17 mouse cellular contexts compared by ENCODE assay signal in the genomic region with DNA sequence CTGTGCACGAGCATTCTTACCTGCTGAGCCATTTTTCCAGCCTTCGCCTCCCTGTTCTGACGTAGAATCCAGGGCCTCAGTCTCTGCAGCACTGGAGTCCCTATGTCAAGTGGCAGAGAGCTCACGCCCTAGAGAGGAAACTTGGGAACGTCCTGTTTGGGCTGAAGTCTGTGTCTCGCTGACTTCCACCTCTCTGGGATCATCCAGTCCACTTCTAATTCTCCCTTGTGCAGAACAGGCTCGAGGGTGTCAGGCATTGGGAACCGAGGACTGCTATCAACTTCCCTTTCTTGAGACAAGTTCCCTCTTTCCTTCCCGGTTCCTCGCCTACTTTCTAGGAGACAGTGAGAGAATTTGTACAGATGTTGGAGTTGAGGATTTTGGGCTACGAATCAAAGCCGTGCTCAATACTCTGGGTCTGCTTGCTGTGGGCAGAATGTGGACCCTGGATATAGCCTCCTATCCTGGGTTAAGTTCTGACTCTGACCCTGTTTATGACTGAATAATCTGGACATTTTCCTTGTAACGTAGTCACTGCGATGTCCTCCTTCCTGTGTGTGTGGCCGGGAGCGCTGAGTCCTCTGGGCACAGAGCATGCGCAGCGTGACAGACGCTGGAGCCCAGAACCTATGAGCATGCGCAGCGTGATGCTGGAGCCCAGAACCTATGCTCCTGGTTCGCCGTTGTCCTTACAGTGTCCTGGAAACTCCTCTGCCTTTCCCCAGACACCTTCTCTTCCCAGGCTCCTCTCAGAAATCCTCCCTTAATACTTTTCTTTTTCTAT. TPM values are rescaled to one million over a fixed set of nuclear protein-coding genes. Genes with fewer than 3 reads are reported as not detected.
DNase-seq lines count a peak whose midpoint lies in the region; ATAC-seq and TF ChIP-seq lines count a peak whose summit lies in the region.
"Had no signal": no experiment of that assay in that cellular context is flagged by ENCODE, and none has a peak within 500 bp of the region (broad histone marks: within the 10 kb centered on the region; RNA-seq: fewer than 3 reads in every experiment).

No protein-coding gene starts in this region.

- peaks cover 30% of the 10 kb centered on the region for H3K4me1 ChIP-seq in forebrain, embryonic 12.5 days
- H3K4me1 ChIP-seq in limb, embryonic 10.5 days, result peaks cover 27% of the 10 kb centered on the region
- peaks cover 22% of the 10 kb centered on the region for H3K4me1 ChIP-seq in neural tube, embryonic 15.5 days

- ATAC-seq in forebrain, embryonic 12.5 days (ENCODE audit: low FRiP score), result no peak
- ATAC-seq in neural tube, embryonic 15.5 days (ENCODE audit: low FRiP score), result no peak
- ATAC-seq in monocyte, adult 5-6 weeks (replicated peaks; ENCODE audit: insufficient number of reproducible peaks, low FRiP score, low TSS enrichment, poor library complexity, severe bottlenecking), result no peak
- ATAC-seq: activated CD4-positive, CD25-positive, alpha-beta regulatory T cell, adult 4 months; CD4-positive, CD25-positive, alpha-beta regulatory T cell, adult 4 months had no signal

- H3K36me3 ChIP-seq in forebrain, embryonic 12.5 days (replicated peaks), result no peaks in the 10 kb centered on the region
- H3K36me3 ChIP-seq in limb, embryonic 10.5 days, result no peaks in the 10 kb centered on the region
- no peaks in the 10 kb centered on the region for H3K36me3 ChIP-seq in neural tube, embryonic 15.5 days

- DNase-seq in left cerebral cortex, adult 2 months (ENCODE audit: extremely low spot score in 1 of 2, low spot score in 2 of 2), result no peak
- no peak for DNase-seq in left cerebral cortex, adult 11 months (ENCODE audit: low spot score)
- DNase-seq in limb, embryonic 10.5 days (ENCODE audit: low spot score), result no peak
- DNase-seq in urinary bladder, postnatal 25 days (ENCODE audit: low spot score), result no peak
- no peak for DNase-seq in c-Kit-positive CD71-positive TER-119-positive erythroid progenitor cells, embryonic 14.5 days (ENCODE audit: low spot score)
- DNase-seq: cerebellum, postnatal 36 days; gastrocnemius, postnatal 36 days; kidney, postnatal 25 days; thymus, postnatal 14 days had no signal

- no peak overlapping the region for H3K9ac ChIP-seq in forebrain, embryonic 12.5 days
- H3K9ac ChIP-seq in neural tube, embryonic 15.5 days (replicated peaks), result no peak overlapping the region

- H3K4me3 ChIP-seq in left cerebral cortex, adult 2 months, result no peak overlapping the region
- no peak overlapping the region for H3K4me3 ChIP-seq in forebrain, embryonic 12.5 days (replicated peaks)
- H3K4me3 ChIP-seq in limb, embryonic 10.5 days, result no peak overlapping the region
- H3K4me3 ChIP-seq in neural tube, embryonic 15.5 days (replicated peaks), result no peak overlapping the region
- H3K4me3 ChIP-seq: erythroblast, embryonic 14.5 days had no signal

- TF ChIP-seq CTCF in left cerebral cortex, adult 2 months (IDR thresholded peaks at IDR 0.05), result no peak

- peaks cover 13% of the 10 kb centered on the region for H3K27me3 ChIP-seq in forebrain, embryonic 12.5 days
- H3K27me3 ChIP-seq in limb, embryonic 10.5 days (ENCODE audit: low read depth, poor library complexity, severe bottlenecking), result peaks cover 6% of the 10 kb centered on the region
- 0 out of 2 replicates have a peak, but pooled peaks cover 3% of the 10 kb centered on the region for H3K27me3 ChIP-seq in neural tube, embryonic 15.5 days (replicated peaks)

- no peak overlapping the region for H3K4me2 ChIP-seq in forebrain, embryonic 12.5 days
- no peak overlapping the region for H3K4me2 ChIP-seq in neural tube, embryonic 15.5 days

- H3K9me3 ChIP-seq in forebrain, embryonic 12.5 days, result no peaks in the 10 kb centered on the region
- H3K9me3 ChIP-seq in limb, embryonic 10.5 days (replicated peaks), result no peaks in the 10 kb centered on the region
- H3K9me3 ChIP-seq in neural tube, embryonic 15.5 days (replicated peaks), result no peaks in the 10 kb centered on the region

- 82% methylated on average over 23 of the region's 23 CpGs for WGBS in forebrain, embryonic 12.5 days
- WGBS in limb, embryonic 10.5 days, result 85% methylated on average over 23 of the region's 23 CpGs
- WGBS in neural tube, embryonic 15.5 days, result 83% methylated on average over 23 of the region's 23 CpGs

- intact Hi-C loops in left cerebral cortex, adult 2 months (cut with DNase I), result no loop called here

- H3K27ac ChIP-seq in left cerebral cortex, adult 2 months, result 0 out of 2 replicates have a peak overlapping the region, but pooled peaks have one; percentile 32
- peak overlapping the region; percentile 77 for H3K27ac ChIP-seq in forebrain, embryonic 12.5 days
- H3K27ac ChIP-seq in limb, embryonic 10.5 days, result peak overlapping the region; percentile 16; the same call in 1 of the 2 replicates
- peak overlapping the region; percentile 66 for H3K27ac ChIP-seq in neural tube, embryonic 15.5 days (replicated peaks)

RNA-seq across cellular contexts. Expression of gene Asap3, which starts 18.7 kb away (rescaled TPM):
- total RNA-seq in left cerebral cortex, adult 2 months (2021), result 1 to 10 TPM; 2.2 to 2.4 TPM
- 5.9 and 6.4 TPM in 2 replicates for polyA plus RNA-seq in forebrain, embryonic 12.5 days (2016; fragmentation: Nextera tagmentation; extraction: Ambion mirVana)
- 2.3 and 3.7 TPM in 2 replicates for polyA plus RNA-seq in limb, embryonic 10.5 days (2016; fragmentation: Nextera tagmentation; extraction: Ambion mirVana)
- polyA plus RNA-seq in neural tube, embryonic 15.5 days (2015; fragmentation: Nextera tagmentation; extraction: Ambion mirVana), result 6.6 and 6.7 TPM in 2 replicates
- not detected in 3 replicates for total RNA-seq in monocyte, adult 5-6 weeks (2017)
- total RNA-seq: megakaryocyte progenitor cell, adult 5-6 weeks had no signal
- polyA plus RNA-seq: CD4-positive, CD25-positive, alpha-beta regulatory T cell, adult 4 months had no signal

RNA-seq across cellular contexts. Expression of gene Tcea3, which starts 22.7 kb away (rescaled TPM):
- total RNA-seq in left cerebral cortex, adult 2 months (2021), result under 1 TPM; 0.68 to 0.93 TPM
- polyA plus RNA-seq in forebrain, embryonic 12.5 days (2016; fragmentation: Nextera tagmentation; extraction: Ambion mirVana), result 1.6 and 1.9 TPM in 2 replicates
- polyA plus RNA-seq in limb, embryonic 10.5 days (2016; fragmentation: Nextera tagmentation; extraction: Ambion mirVana), result 1.5 and 1.8 TPM in 2 replicates
- polyA plus RNA-seq in neural tube, embryonic 15.5 days (2015; fragmentation: Nextera tagmentation; extraction: Ambion mirVana), result 2.2 and 2.5 TPM in 2 replicates
- 20.6 to 37.7 TPM (median 29.0 TPM) in 3 replicates for total RNA-seq in monocyte, adult 5-6 weeks (2017)
- total RNA-seq: hematopoietic stem cell, adult 5-6 weeks had no signal
- polyA plus RNA-seq: erythroblast, embryonic 14.5 days had no signal

RNA-seq across cellular contexts. Expression of gene E2f2, which starts 52.7 kb away (rescaled TPM):
- total RNA-seq in left cerebral cortex, adult 2 months (2021), result 1 to 10 TPM in 1 of 2 experiments, under 1 TPM in 1; 0.36 to 1.3 TPM
- polyA plus RNA-seq in forebrain, embryonic 12.5 days (2016; fragmentation: Nextera tagmentation; extraction: Ambion mirVana), result 13.4 and 14.6 TPM in 2 replicates
- 6.4 and 7.3 TPM in 2 replicates for polyA plus RNA-seq in limb, embryonic 10.5 days (2016; fragmentation: Nextera tagmentation; extraction: Ambion mirVana)
- polyA plus RNA-seq in neural tube, embryonic 15.5 days (2015; fragmentation: Nextera tagmentation; extraction: Ambion mirVana), result 2.1 and 4.4 TPM in 2 replicates
- 18.1 to 19.7 TPM (median 18.4 TPM) in 3 replicates for total RNA-seq in monocyte, adult 5-6 weeks (2017)

RNA-seq across cellular contexts. Expression of gene Zfp46, which starts 59.6 kb away (rescaled TPM):
- total RNA-seq in left cerebral cortex, adult 2 months (2021), result 10 to 100 TPM; 53.5 to 54.9 TPM
- 25.8 and 38.1 TPM in 2 replicates for polyA plus RNA-seq in forebrain, embryonic 12.5 days (2016; fragmentation: Nextera tagmentation; extraction: Ambion mirVana)
- 20.2 and 24.6 TPM in 2 replicates for polyA plus RNA-seq in limb, embryonic 10.5 days (2016; fragmentation: Nextera tagmentation; extraction: Ambion mirVana)
- 34.7 and 37.5 TPM in 2 replicates for polyA plus RNA-seq in neural tube, embryonic 15.5 days (2015; fragmentation: Nextera tagmentation; extraction: Ambion mirVana)
- 5.8 to 10.2 TPM (median 5.9 TPM) in 3 replicates for total RNA-seq in monocyte, adult 5-6 weeks (2017)

Comparison
In these comparisons a context has a peak if more than half of its experiments do, and no peak if none do; other contexts are left out.
1. H3K27ac ChIP-seq: peak in every context shown above with its lines; median percentile 77 in forebrain, embryonic 12.5 days; 66 in neural tube, embryonic 15.5 days; 32 in left cerebral cortex, adult 2 months; 16 in limb, embryonic 10.5 days.